ENCODE assay signal across 8 mouse cellular contexts in genomic region chr5:36620409-36621057, GRCm38 (mm10). TPM values are rescaled to one million over a fixed set of nuclear protein-coding genes. Genes with fewer than 3 reads are reported as not detected.
DNase-seq lines count a peak whose midpoint lies in the region; ATAC-seq and TF ChIP-seq lines count a peak whose summit lies in the region.

No protein-coding gene starts in this region.

- H3K9ac ChIP-seq in forebrain, embryonic 12.5 days = no peak overlapping the region
- no peak overlapping the region for H3K9ac ChIP-seq in forebrain, embryonic 14.5 days (ENCODE audit: low read length)

- H3K27ac ChIP-seq in forebrain, embryonic 12.5 days = 0 out of 2 replicates have a peak overlapping the region, but pooled peaks have one; percentile 36
- H3K27ac ChIP-seq in forebrain, embryonic 14.5 days (ENCODE audit: low read depth, low read length) = no peak overlapping the region
- H3K27ac ChIP-seq in spleen, adult 2 months (ENCODE audit: insufficient read depth, low read length) = peak overlapping the region; percentile 60; the same call in 1 of the 2 replicates

- ATAC-seq in forebrain, embryonic 12.5 days (ENCODE audit: low FRiP score) = no peak
- ATAC-seq in forebrain, embryonic 14.5 days = no peak

- H3K4me1 ChIP-seq in forebrain, embryonic 12.5 days = 0 out of 2 replicates have a peak, but pooled peaks cover 3% of the 10 kb centered on the region
- 0 out of 2 replicates have a peak, but pooled peaks cover 2% of the 10 kb centered on the region for H3K4me1 ChIP-seq in forebrain, embryonic 14.5 days (ENCODE audit: control insufficient read depth, insufficient read depth, low read length)
- no peaks in the 10 kb centered on the region for H3K4me1 ChIP-seq in spleen, adult 2 months (ENCODE audit: control insufficient read depth, insufficient read depth, insufficient read length)

- H3K36me3 ChIP-seq in forebrain, embryonic 12.5 days (replicated peaks) = peaks cover 35% of the 10 kb centered on the region
- peaks cover 42% of the 10 kb centered on the region for H3K36me3 ChIP-seq in forebrain, embryonic 14.5 days (ENCODE audit: control insufficient read depth, insufficient read depth, low read length)
- peaks cover 10% of the 10 kb centered on the region for H3K36me3 ChIP-seq in spleen, adult 2 months (ENCODE audit: control insufficient read depth, insufficient read depth, low read length)

- no peak for TF ChIP-seq CTCF in spleen, adult 2 months (IDR thresholded peaks at IDR 0.05; ENCODE audit: extremely low read depth, insufficient read depth, insufficient read length, insufficient replicate concordance)

- H3K27me3 ChIP-seq in forebrain, embryonic 12.5 days = no peaks in the 10 kb centered on the region
- H3K27me3 ChIP-seq in forebrain, embryonic 14.5 days (replicated peaks; ENCODE audit: control insufficient read depth, insufficient read depth, low read length) = no peaks in the 10 kb centered on the region
- no peaks in the 10 kb centered on the region for H3K27me3 ChIP-seq in spleen, adult 2 months (ENCODE audit: control insufficient read depth, insufficient read depth, low read length)

- H3K4me2 ChIP-seq in forebrain, embryonic 12.5 days = no peak overlapping the region
- H3K4me2 ChIP-seq in forebrain, embryonic 14.5 days (ENCODE audit: low read length) = no peak overlapping the region

- TF ChIP-seq POLR2A in spleen, adult 2 months (IDR thresholded peaks at IDR 0.05; ENCODE audit: low read depth, low read length) = no peak

- H3K4me3 ChIP-seq in forebrain, embryonic 12.5 days (replicated peaks) = no peak overlapping the region
- no peak overlapping the region for H3K4me3 ChIP-seq in forebrain, embryonic 14.5 days (ENCODE audit: low read depth, low read length)
- H3K4me3 ChIP-seq in spleen, adult 2 months (ENCODE audit: extremely low read depth, insufficient read depth, insufficient read length) = no peak overlapping the region; the same call in 1 of the 2 replicates

- no peaks in the 10 kb centered on the region for H3K9me3 ChIP-seq in forebrain, embryonic 12.5 days
- no peaks in the 10 kb centered on the region for H3K9me3 ChIP-seq in forebrain, embryonic 14.5 days (replicated peaks; ENCODE audit: control insufficient read depth, low read length)

- 83% methylated on average over 8 of the region's 8 CpGs for WGBS in forebrain, embryonic 12.5 days
- WGBS in forebrain, embryonic 14.5 days = 83% methylated on average over 8 of the region's 8 CpGs
- WGBS in spleen, adult 2 months = 52% methylated on average over 8 of the region's 8 CpGs

- DNase-seq in forebrain, embryonic 14.5 days (ENCODE audit: low spot score) = no peak
- no peak for DNase-seq in spleen, adult 2 months (ENCODE audit: low read depth in 1 of 2, low spot score in 2 of 2)
- DNase-seq in spleen, postnatal 14 days (ENCODE audit: low spot score in 2 of 2) = no peak
- peak; percentile 66 for DNase-seq in liver
- no peak for DNase-seq in cerebellum, postnatal 10 days
- DNase-seq in cerebellum, postnatal 4 days (ENCODE audit: low spot score in 2 of 2) = no peak
- DNase-seq in spleen, adult 18-20 months = no peak

RNA-seq across cellular contexts. Expression of gene Tbc1d14, which starts 27.5 kb away (rescaled TPM):
- 59.1 and 61.1 TPM in 2 replicates for polyA plus RNA-seq in forebrain, embryonic 12.5 days (2016; fragmentation: Nextera tagmentation; extraction: Ambion mirVana)
- 92.7 and 114 TPM in 2 replicates for polyA plus RNA-seq in forebrain, embryonic 14.5 days (2014; fragmentation: Nextera tagmentation; extraction: Ambion mirVana)
- polyA plus RNA-seq in spleen, adult 2 months (2012; rRNA removed) = 30.9 and 38.3 TPM in 2 replicates
